Comparison of ENCODE assay signal across 6 mouse cellular contexts in the genomic region with DNA sequence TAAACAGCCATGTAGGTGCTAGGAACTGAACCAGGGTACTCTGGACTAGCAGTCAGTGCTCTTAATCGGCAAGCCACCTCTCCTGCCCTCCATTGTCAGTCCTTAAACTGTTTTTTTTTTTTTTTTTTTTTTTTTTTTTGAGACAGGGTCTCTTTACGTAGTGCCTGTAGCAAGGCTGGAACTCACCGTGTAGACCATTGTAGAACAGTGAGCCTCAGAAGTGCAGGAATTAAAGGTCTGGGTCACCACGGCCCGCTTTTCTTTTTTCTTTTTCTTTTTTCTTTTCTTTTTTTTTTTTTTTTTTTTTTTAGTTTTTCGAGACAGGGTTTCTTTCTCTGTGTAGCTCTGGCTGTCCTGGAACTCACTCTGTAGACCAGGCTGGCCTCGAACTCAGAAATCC. TPM values are rescaled to one million over a fixed set of nuclear protein-coding genes. Genes with fewer than 3 reads are reported as not detected.
DNase-seq lines count a peak whose midpoint lies in the region; ATAC-seq and TF ChIP-seq lines count a peak whose summit lies in the region.
"Not testable (repeated sequence)": the region's sequence is repeated elsewhere in the genome, so short reads cannot be mapped to it uniquely, and the experiment has no call there.
"Had no signal": no experiment of that assay in that cellular context is flagged by ENCODE, and none has a peak within 500 bp of the region (broad histone marks: within the 10 kb centered on the region; RNA-seq: fewer than 3 reads in every experiment).

No protein-coding gene starts in this region.

- H3K4me1 ChIP-seq in ES-E14 (ENCODE audit: control insufficient read depth in 2 of 2, insufficient read depth in 2 of 2, low read length in 2 of 2, poor library complexity in 1 of 2), result peaks cover 4 to 26% of the 10 kb centered on the region in 2 experiments; a peak in 3 of 4 replicates
- peaks cover 22% of the 10 kb centered on the region for H3K4me1 ChIP-seq in heart, embryonic 12.5 days (replicated peaks)
- H3K4me1 ChIP-seq in heart, embryonic 15.5 days (replicated peaks), result peaks cover 19% of the 10 kb centered on the region
- peaks cover 19% of the 10 kb centered on the region for H3K4me1 ChIP-seq in liver, embryonic 12.5 days
- peaks cover 17% of the 10 kb centered on the region for H3K4me1 ChIP-seq in liver, embryonic 15.5 days (replicated peaks)

- ATAC-seq in heart, embryonic 12.5 days (ENCODE audit: insufficient number of reproducible peaks, low FRiP score); heart, embryonic 15.5 days (replicated peaks; ENCODE audit: insufficient number of reproducible peaks, insufficient read depth, low FRiP score, low read depth); liver, embryonic 12.5 days; liver, embryonic 15.5 days (ENCODE audit: insufficient read depth): not testable (repeated sequence)

- in situ Hi-C loops in ES-E14 (cut with MboI; ENCODE audit: low sequenced_read_pairs in 2 of 2, unreplicated experiment in 2 of 2), result not testable (repeated sequence)

- peaks cover 24% of the 10 kb centered on the region for H3K36me3 ChIP-seq in ES-E14 (ENCODE audit: control insufficient read depth, insufficient read depth, low read length, poor library complexity, severe bottlenecking)
- peaks cover 39% of the 10 kb centered on the region for H3K36me3 ChIP-seq in heart, embryonic 12.5 days
- H3K36me3 ChIP-seq in heart, embryonic 15.5 days, result peaks cover 35% of the 10 kb centered on the region
- H3K36me3 ChIP-seq in liver, embryonic 12.5 days, result peaks cover 33% of the 10 kb centered on the region
- peaks cover 33% of the 10 kb centered on the region for H3K36me3 ChIP-seq in liver, embryonic 15.5 days (replicated peaks)

- H3K4me3 ChIP-seq in ES-E14 (ENCODE audit: insufficient read depth in 1 of 2, low read depth in 1 of 2, low read length in 2 of 2, poor library complexity in 1 of 2, severe bottlenecking in 1 of 2); heart, embryonic 15.5 days; liver, embryonic 12.5 days; liver, embryonic 15.5 days (replicated peaks): not testable (repeated sequence)
- peak overlapping the region; percentile 42; the same call in 1 of the 2 replicates for H3K4me3 ChIP-seq in heart, embryonic 12.5 days

- DNase-seq in ES-E14 (ENCODE audit: low read depth, low spot score), result not testable (repeated sequence)

- peak overlapping the region; percentile 64 for H3K4me2 ChIP-seq in heart, embryonic 12.5 days
- H3K4me2 ChIP-seq in heart, embryonic 15.5 days, result peak overlapping the region; percentile 72
- peak overlapping the region; percentile 74 for H3K4me2 ChIP-seq in liver, embryonic 12.5 days
- peak overlapping the region; percentile 66 for H3K4me2 ChIP-seq in liver, embryonic 15.5 days

- not testable (repeated sequence) for H3K27me3 ChIP-seq in heart, embryonic 12.5 days (replicated peaks); heart, embryonic 15.5 days; liver, embryonic 12.5 days (replicated peaks); liver, embryonic 15.5 days

- 65% methylated on average over 7 of the region's 7 CpGs for WGBS in heart, embryonic 12.5 days
- 65% methylated on average over 6 of the region's 7 CpGs for WGBS in heart, embryonic 15.5 days
- 58% methylated on average over 7 of the region's 7 CpGs for WGBS in liver, embryonic 12.5 days (ENCODE audit: insufficient replicate concordance)
- 68% methylated on average over 7 of the region's 7 CpGs for WGBS in liver, embryonic 15.5 days (ENCODE audit: insufficient replicate concordance)

- H3K9ac ChIP-seq in ES-E14 (ENCODE audit: insufficient read depth, low read depth, low read length, poor library complexity, severe bottlenecking); heart, embryonic 12.5 days; heart, embryonic 15.5 days; liver, embryonic 12.5 days; liver, embryonic 15.5 days: not testable (repeated sequence)

- H3K27ac ChIP-seq in ES-E14 (ENCODE audit: insufficient read depth, low read depth, low read length, poor library complexity, severe bottlenecking); heart, embryonic 12.5 days (ENCODE audit: poor library complexity, severe bottlenecking); heart, embryonic 15.5 days; liver, embryonic 12.5 days; liver, embryonic 15.5 days (replicated peaks): not testable (repeated sequence)

- not testable (repeated sequence) for H3K9me3 ChIP-seq in ES-E14 (ENCODE audit: control insufficient read depth, insufficient read depth, low read depth, low read length); heart, embryonic 12.5 days (replicated peaks); heart, embryonic 15.5 days (replicated peaks); liver, embryonic 12.5 days (replicated peaks); liver, embryonic 15.5 days (replicated peaks)

TF ChIP-seq in ES-E14, 5 proteins besides CTCF, POLR2A, EP300 and RAD21:
- TF ChIP-seq ZNF384 (IDR thresholded peaks at IDR 0.05; ENCODE audit: low read depth, low read length), result peak; percentile 78
TF ChIP-seq in ES-E14: peak in this region for 1; not testable (repeated sequence) for 4.

RNA-seq across cellular contexts. Expression of gene Cox7a1, which starts 0.8 kb away (rescaled TPM):
- 54.8 and 57.8 TPM in 2 replicates for total RNA-seq in ES-E14 (2012; rRNA removed)
- polyA plus RNA-seq in heart, embryonic 12.5 days (2016; fragmentation: Nextera tagmentation; extraction: Ambion mirVana), result 300 and 306 TPM in 2 replicates
- 369 and 603 TPM in 2 replicates for polyA plus RNA-seq in heart, embryonic 15.5 days (2015; fragmentation: Nextera tagmentation; extraction: Ambion mirVana)
- 4.4 and 6.2 TPM in 2 replicates for polyA plus RNA-seq in liver, embryonic 12.5 days (2016; fragmentation: Nextera tagmentation; extraction: Ambion mirVana)
- 5.6 and 7.7 TPM in 2 replicates for polyA plus RNA-seq in liver, embryonic 15.5 days (2015; fragmentation: Nextera tagmentation; extraction: Ambion mirVana)
- total RNA-seq: granulocyte monocyte progenitor cell, adult 5-6 weeks had no signal

RNA-seq across cellular contexts. Expression of gene Zfp146, which starts 13.6 kb away (rescaled TPM):
- 35.0 and 37.9 TPM in 2 replicates for total RNA-seq in ES-E14 (2012; rRNA removed)
- polyA plus RNA-seq in heart, embryonic 12.5 days (2016; fragmentation: Nextera tagmentation; extraction: Ambion mirVana), result 10.5 TPM in 2 replicates
- polyA plus RNA-seq in heart, embryonic 15.5 days (2015; fragmentation: Nextera tagmentation; extraction: Ambion mirVana), result 6.9 and 8.5 TPM in 2 replicates
- polyA plus RNA-seq in liver, embryonic 12.5 days (2016; fragmentation: Nextera tagmentation; extraction: Ambion mirVana), result 6.8 and 6.9 TPM in 2 replicates
- 4.2 and 4.5 TPM in 2 replicates for polyA plus RNA-seq in liver, embryonic 15.5 days (2015; fragmentation: Nextera tagmentation; extraction: Ambion mirVana)

RNA-seq across cellular contexts. Expression of gene Capns1, which starts 15.4 kb away (rescaled TPM):
- total RNA-seq in ES-E14 (2012; rRNA removed), result 160 and 164 TPM in 2 replicates
- 77.0 and 83.4 TPM in 2 replicates for polyA plus RNA-seq in heart, embryonic 12.5 days (2016; fragmentation: Nextera tagmentation; extraction: Ambion mirVana)
- polyA plus RNA-seq in heart, embryonic 15.5 days (2015; fragmentation: Nextera tagmentation; extraction: Ambion mirVana), result 77.4 and 96.6 TPM in 2 replicates
- 42.6 and 49.2 TPM in 2 replicates for polyA plus RNA-seq in liver, embryonic 12.5 days (2016; fragmentation: Nextera tagmentation; extraction: Ambion mirVana)
- polyA plus RNA-seq in liver, embryonic 15.5 days (2015; fragmentation: Nextera tagmentation; extraction: Ambion mirVana), result 36.2 and 40.8 TPM in 2 replicates

RNA-seq across cellular contexts. Expression of gene Polr2i, which starts 48.6 kb away (rescaled TPM):
- 209 and 309 TPM in 2 replicates for total RNA-seq in ES-E14 (2012; rRNA removed)
- polyA plus RNA-seq in heart, embryonic 12.5 days (2016; fragmentation: Nextera tagmentation; extraction: Ambion mirVana), result 101 and 105 TPM in 2 replicates
- polyA plus RNA-seq in heart, embryonic 15.5 days (2015; fragmentation: Nextera tagmentation; extraction: Ambion mirVana), result 99.7 and 105 TPM in 2 replicates
- polyA plus RNA-seq in liver, embryonic 12.5 days (2016; fragmentation: Nextera tagmentation; extraction: Ambion mirVana), result 73.4 and 79.5 TPM in 2 replicates
- 43.3 and 44.4 TPM in 2 replicates for polyA plus RNA-seq in liver, embryonic 15.5 days (2015; fragmentation: Nextera tagmentation; extraction: Ambion mirVana)

RNA-seq across cellular contexts. Expression of gene Tbcb, which starts 48.9 kb away (rescaled TPM):
- 158 and 173 TPM in 2 replicates for total RNA-seq in ES-E14 (2012; rRNA removed)
- 155 and 162 TPM in 2 replicates for polyA plus RNA-seq in heart, embryonic 12.5 days (2016; fragmentation: Nextera tagmentation; extraction: Ambion mirVana)
- 125 and 140 TPM in 2 replicates for polyA plus RNA-seq in heart, embryonic 15.5 days (2015; fragmentation: Nextera tagmentation; extraction: Ambion mirVana)
- 75.0 and 77.3 TPM in 2 replicates for polyA plus RNA-seq in liver, embryonic 12.5 days (2016; fragmentation: Nextera tagmentation; extraction: Ambion mirVana)
- polyA plus RNA-seq in liver, embryonic 15.5 days (2015; fragmentation: Nextera tagmentation; extraction: Ambion mirVana), result 42.0 and 44.0 TPM in 2 replicates

Comparison
In these comparisons a context has a peak if more than half of its experiments do, and no peak if none do; other contexts are left out.
1. RNA of gene Cox7a1, which starts 0.8 kb away (polyA plus RNA-seq): 369 to 603 TPM in heart, embryonic 15.5 days and 300 to 306 TPM in heart, embryonic 12.5 days; 5.6 to 7.7 TPM in liver, embryonic 15.5 days and 4.4 to 6.2 TPM in liver, embryonic 12.5 days; every median in the first group is over 10 times any median in the second.
2. Peak in every context shown above with its lines, with median percentiles within 50 percentile points of each other: H3K4me2 ChIP-seq.